Mouse (Mus musculus) adrenal gland, postnatal 25 days (tissue): ENCODE results near the gene Kcnh1. TPM values are rescaled to one million over a fixed set of nuclear protein-coding genes. Genes with fewer than 3 reads are reported as not detected.

Source experiments
- DNase-seq: peaks from one replicate; pipeline ENCODE4 v3.0.0; 2021; ENCODE audit warnings: mixed read lengths
- total RNA-seq: library from RNA; stranded (reverse); gene quantifications from 2 replicates; pipeline ENCODE4 v1.2.3, GENCODE M21; 2021

The Kcnh1 gene
- total RNA-seq, 1 experiment from 2014 or later: 0.30 TPM

GRCm38 (mm10) chr1:192463732-192464131 lies 273.2 kb downstream of the Kcnh1 start:
- no peak for DNase-seq

- no peak for DNase-seq
These were observed 281.8 kb downstream of the Kcnh1 start for GRCm38 (mm10) chr1:192472366-192472765.

- DNase-seq: peak; percentile 28
These were observed 282.6 kb downstream of the Kcnh1 start for GRCm38 (mm10) chr1:192473134-192473533.

GRCm38 (mm10) chr1:192476704-192477103 lies 286.1 kb downstream of the Kcnh1 start:
- no peak for DNase-seq

GRCm38 (mm10) chr1:192477556-192477955 lies 287.0 kb downstream of the Kcnh1 start:
- DNase-seq: no peak

GRCm38 (mm10) chr1:192478176-192478575 lies 287.6 kb downstream of the Kcnh1 start:
- no peak for DNase-seq

- no peak for DNase-seq
These were observed 289.7 kb downstream of the Kcnh1 start for GRCm38 (mm10) chr1:192480072-192480784.

GRCm38 (mm10) chr1:192481446-192481845 lies 290.9 kb downstream of the Kcnh1 start:
- no peak for DNase-seq

GRCm38 (mm10) chr1:192485030-192485429 lies 294.5 kb downstream of the Kcnh1 start:
- DNase-seq: no peak

- DNase-seq: no peak
These were observed 297.0 kb downstream of the Kcnh1 start for GRCm38 (mm10) chr1:192487571-192487970.

- DNase-seq: no peak
These were observed 299.6 kb downstream of the Kcnh1 start for GRCm38 (mm10) chr1:192489908-192490825.

GRCm38 (mm10) chr1:192497505-192497904 lies 306.9 kb downstream of the Kcnh1 start:
- no peak for DNase-seq

GRCm38 (mm10) chr1:192502016-192502415 lies 311.4 kb downstream of the Kcnh1 start:
- peak; percentile 41 for DNase-seq

GRCm38 (mm10) chr1:192502835-192503234 lies 312.3 kb downstream of the Kcnh1 start:
- DNase-seq: no peak

GRCm38 (mm10) chr1:192503651-192504050 lies 313.1 kb downstream of the Kcnh1 start:
- no peak for DNase-seq

- no peak for DNase-seq
These were observed 322.2 kb downstream of the Kcnh1 start for GRCm38 (mm10) chr1:192512821-192513220.

GRCm38 (mm10) chr1:192515373-192515772 lies 324.8 kb downstream of the Kcnh1 start:
- no peak for DNase-seq

- DNase-seq: no peak
These were observed 329.1 kb downstream of the Kcnh1 start for GRCm38 (mm10) chr1:192519713-192520112.

GRCm38 (mm10) chr1:192520836-192521435 lies 330.4 kb downstream of the Kcnh1 start:
- no peak for DNase-seq

GRCm38 (mm10) chr1:192522376-192523178 lies 332.0 kb downstream of the Kcnh1 start:
- no peak for DNase-seq

GRCm38 (mm10) chr1:192525711-192526350 lies 335.3 kb downstream of the Kcnh1 start:
- no peak for DNase-seq
